Mouse (Mus musculus) hindbrain, embryonic 14.5 days (tissue): Measurements from ENCODE around the gene Aldh16a1. TPM values are rescaled to one million over a fixed set of nuclear protein-coding genes. Genes with fewer than 3 reads are reported as not detected.

ENCODE experiments used
- ATAC-seq: fragments of 200-750 bp; cut with Nextera tagmentation; 2 replicates; pipeline ENCODE4 v1.8.0; 2017; ENCODE audit warnings: moderate number of reproducible peaks, mild to moderate bottlenecking, moderate TSS enrichment, moderate library complexity; ENCODE audit not compliant: low FRiP score
- DNase-seq: peaks from one replicate; pipeline ENCODE4 v3.0.0-alpha.2; 2015; ENCODE audit warnings: low spot score
- H3K27ac ChIP-seq: fragments of 300-500 bp; sonication (generic); 2 replicates; pipeline ENCODE4 v1.5.1; 2014; ENCODE audit warnings: mild to moderate bottlenecking, moderate library complexity
- H3K27me3 ChIP-seq: fragments of 300-500 bp; sonication (generic); 2 replicates; pipeline ENCODE4 v1.6.1; 2014; ENCODE audit warnings: mild to moderate bottlenecking, low read length, mixed read lengths; ENCODE audit not compliant: control insufficient read depth, insufficient read depth
- H3K36me3 ChIP-seq: fragments of 300-500 bp; sonication (generic); replicated peaks from 2 replicates; pipeline ENCODE4 v1.6.1; 2014; ENCODE audit not compliant: control insufficient read depth, insufficient read depth
- H3K4me1 ChIP-seq: fragments of 300-500 bp; sonication (generic); replicated peaks from 2 replicates; pipeline ENCODE4 v1.6.1; 2014; ENCODE audit warnings: antibody characterized with exemption, low read length, mixed read lengths; ENCODE audit not compliant: control insufficient read depth, insufficient read depth
- H3K4me2 ChIP-seq: fragments of 300-500 bp; sonication (generic); replicated peaks from 2 replicates; pipeline ENCODE4 v1.6.1; 2014; ENCODE audit warnings: mild to moderate bottlenecking, moderate library complexity
- H3K4me3 ChIP-seq: fragments of 300-500 bp; sonication (generic); replicated peaks from 2 replicates; pipeline ENCODE4 v1.5.1; 2014; ENCODE audit warnings: mild to moderate bottlenecking, low read length
- H3K9ac ChIP-seq: fragments of 300-500 bp; sonication (generic); 2 replicates; pipeline ENCODE4 v1.6.1; 2014
- H3K9me3 ChIP-seq: fragments of 300-500 bp; sonication (generic); 2 replicates; pipeline ENCODE4 v1.6.1; 2016; ENCODE audit warnings: low read length; ENCODE audit not compliant: control insufficient read depth
- WGBS: fragments of 180-500 bp; shearing (Covaris S2); extraction: QIAGEN DNeasy Blood & Tissue Kit; methylation state at CpG from one replicate; pipeline ENCODE4 v1.1.7; 2014; 5-methylcytosine and 5-hydroxymethylcytosine counted together
- polyA plus RNA-seq: library from polyadenylated mRNA; unstranded; fragments of >200 nt; fragmentation: Nextera tagmentation; extraction: Ambion mirVana; gene quantifications from 2 replicates; pipeline ENCODE4 v1.2.1, GENCODE M21; 2014

Gene Aldh16a1
- polyA plus RNA-seq, 1 experiment from 2014 or later, result 21.3 TPM

GRCm38 (mm10) chr7:45182199-45182601 is 27.8 kb upstream of the Aldh16a1 start:
- peak overlapping the region; percentile 56 for H3K4me2 ChIP-seq
- 0 out of 2 replicates have a peak overlapping the region, but pooled peaks have one; percentile 18 for H3K9ac ChIP-seq
- DNase-seq (peak; percentile 74), ATAC-seq (peak; percentile 88)
- H3K4me1 ChIP-seq, result peaks cover 4% of the 10 kb centered on the region
- peak overlapping the region; percentile 26 for H3K4me3 ChIP-seq
- WGBS, result 1% methylated on average over 34 of the region's 34 CpGs
- no peaks in the 10 kb centered on the region for H3K9me3 ChIP-seq
- H3K27ac ChIP-seq, result no peak overlapping the region
- peaks cover 79% of the 10 kb centered on the region for H3K27me3 ChIP-seq
- no peaks in the 10 kb centered on the region for H3K36me3 ChIP-seq

- peak overlapping the region; percentile 56 for H3K4me2 ChIP-seq
- H3K9ac ChIP-seq, result no peak overlapping the region
Observed at GRCm38 (mm10) chr7:45181540-45181939, 27.2 kb upstream of the Aldh16a1 start.

GRCm38 (mm10) chr7:45180896-45181477 is 26.6 kb upstream of the Aldh16a1 start, which contains the start of gene Pth2:
TSS of gene Pth2 (plus strand) at chr7:45180995.
- ATAC-seq (no peak), DNase-seq (no peak)
- no peak within 1 kb of the TSS for H3K9ac ChIP-seq
- 21% methylated on average over 20 of the region's 20 CpGs for WGBS
- H3K4me3 ChIP-seq, result peak within 1 kb of the TSS; percentile 26
- peaks cover 91% of the 10 kb centered on the region for H3K27me3 ChIP-seq
- H3K36me3 ChIP-seq, result no peaks in the 10 kb centered on the region
- H3K4me2 ChIP-seq, result peak within 1 kb of the TSS; percentile 56
- peaks cover 9% of the 10 kb centered on the region for H3K4me1 ChIP-seq
- no peak within 1 kb of the TSS for H3K27ac ChIP-seq
- no peaks in the 10 kb centered on the region for H3K9me3 ChIP-seq

More at GRCm38 (mm10) chr7:45181540-45181939, 27.2 kb upstream of the Aldh16a1 start:
- H3K4me1 ChIP-seq, result peaks cover 4% of the 10 kb centered on the region
- no peaks in the 10 kb centered on the region for H3K36me3 ChIP-seq
- peak overlapping the region; percentile 26 for H3K4me3 ChIP-seq
- peaks cover 85% of the 10 kb centered on the region for H3K27me3 ChIP-seq
- no peak for ATAC-seq
- WGBS, result 3% methylated on average over 35 of the region's 35 CpGs
- H3K27ac ChIP-seq, result no peak overlapping the region
- H3K9me3 ChIP-seq, result no peaks in the 10 kb centered on the region
- no peak for DNase-seq

GRCm38 (mm10) chr7:45179469-45179868 is 25.1 kb upstream of the Aldh16a1 start, which contains the start of gene Gfy:
TSS of gene Gfy (minus strand) at chr7:45179569.
- Histone ChIP-seq H3K27ac (no peak within 1 kb of the TSS), H3K27me3 (peaks cover 100% of the 10 kb centered on the region), H3K9me3 (no peaks in the 10 kb centered on the region), H3K9ac (no peak within 1 kb of the TSS), H3K4me3 (no peak within 1 kb of the TSS), H3K4me2 (no peak within 1 kb of the TSS), H3K4me1 (peaks cover 13% of the 10 kb centered on the region), H3K36me3 (no peaks in the 10 kb centered on the region)
- no peak for DNase-seq
- 24% methylated on average over 7 of the region's 7 CpGs for WGBS
- ATAC-seq, result no peak

GRCm38 (mm10) chr7:45178550-45178949 is 24.2 kb upstream of the Aldh16a1 start:
- no peak overlapping the region for H3K4me3 ChIP-seq
- peaks cover 13% of the 10 kb centered on the region for H3K4me1 ChIP-seq
- ATAC-seq, result no peak
- H3K36me3 ChIP-seq, result no peaks in the 10 kb centered on the region
- 34% methylated on average over 7 of the region's 7 CpGs for WGBS
- DNase-seq, result no peak
- no peaks in the 10 kb centered on the region for H3K9me3 ChIP-seq
- H3K27me3 ChIP-seq, result peaks cover 99% of the 10 kb centered on the region
- no peak overlapping the region for H3K9ac ChIP-seq
- H3K4me2 ChIP-seq, result no peak overlapping the region
- no peak overlapping the region for H3K27ac ChIP-seq

GRCm38 (mm10) chr7:45176356-45176755 is 22.0 kb upstream of the Aldh16a1 start:
- Histone ChIP-seq H3K4me3 (no peak overlapping the region), H3K4me1 (peaks cover 9% of the 10 kb centered on the region; the same call in 1 of the 2 replicates), H3K9me3 (no peaks in the 10 kb centered on the region), H3K9ac (no peak overlapping the region), H3K27me3 (peaks cover 87% of the 10 kb centered on the region), H3K4me2 (peak overlapping the region; percentile 24), H3K36me3 (no peaks in the 10 kb centered on the region), H3K27ac (no peak overlapping the region)
- ATAC-seq, result no peak
- no peak for DNase-seq
- 2% methylated on average over 30 of the region's 31 CpGs for WGBS

- Histone ChIP-seq H3K4me3 (no peak overlapping the region), H3K9ac (no peak overlapping the region)
Observed at GRCm38 (mm10) chr7:45175929-45176328, 21.5 kb upstream of the Aldh16a1 start.

GRCm38 (mm10) chr7:45175398-45175797 is 21.0 kb upstream of the Aldh16a1 start:
- no peak overlapping the region for H3K27ac ChIP-seq
- no peaks in the 10 kb centered on the region for H3K9me3 ChIP-seq
- no peak overlapping the region for H3K4me2 ChIP-seq
- no peak overlapping the region for H3K9ac ChIP-seq
- peaks cover 77% of the 10 kb centered on the region for H3K27me3 ChIP-seq
- H3K36me3 ChIP-seq, result no peaks in the 10 kb centered on the region
- 0 out of 2 replicates have a peak, but pooled peaks cover 9% of the 10 kb centered on the region for H3K4me1 ChIP-seq
- WGBS, result 4% methylated on average over 13 of the region's 13 CpGs
- DNase-seq, result no peak
- no peak overlapping the region for H3K4me3 ChIP-seq
- ATAC-seq, result no peak

More at GRCm38 (mm10) chr7:45175929-45176328, 21.5 kb upstream of the Aldh16a1 start:
- WGBS, result under 1% methylated on average over 23 of the region's 23 CpGs
- Histone ChIP-seq H3K27me3 (peaks cover 83% of the 10 kb centered on the region), H3K4me2 (peak overlapping the region; percentile 24), H3K36me3 (no peaks in the 10 kb centered on the region), H3K9me3 (no peaks in the 10 kb centered on the region), H3K27ac (no peak overlapping the region), H3K4me1 (0 out of 2 replicates have a peak, but pooled peaks cover 9% of the 10 kb centered on the region)
- DNase-seq, result no peak
- no peak for ATAC-seq

- 4% methylated on average over 28 of the region's 29 CpGs for WGBS
- no peak for DNase-seq
- Histone ChIP-seq H3K27me3 (peaks cover 77% of the 10 kb centered on the region), H3K36me3 (no peaks in the 10 kb centered on the region), H3K27ac (no peak overlapping the region), H3K4me1 (0 out of 2 replicates have a peak, but pooled peaks cover 9% of the 10 kb centered on the region), H3K4me3 (no peak overlapping the region), H3K9ac (no peak overlapping the region), H3K4me2 (no peak overlapping the region), H3K9me3 (0 out of 2 replicates have a peak, but pooled peaks cover 2% of the 10 kb centered on the region)
- ATAC-seq, result 0 out of 2 replicates have a peak, but pooled peaks have one; percentile 34
Observed at GRCm38 (mm10) chr7:45174567-45175280, 20.3 kb upstream of the Aldh16a1 start.
